Mouse (Mus musculus) megakaryocyte, adult 5-6 weeks (primary cell): Measurements from ENCODE around the gene Tmub2. TPM values are rescaled to one million over a fixed set of nuclear protein-coding genes. Genes with fewer than 3 reads are reported as not detected.

Experiments
- ATAC-seq: 2 replicates; pipeline ENCODE4 v1.8.0; 2016; ENCODE audit warnings: mild to moderate bottlenecking, inconsistent platforms; ENCODE audit not compliant: poor library complexity, severe bottlenecking
- total RNA-seq, 2 experiments: library from RNA; stranded (forward) in 1 of 2; stranded (reverse) in 1 of 2; fragments of 153-499, 151-499 nt in 1 of 2; fragments of 221-1000, 200-1000 nt in 1 of 2; gene quantifications; 2 replicates each; pipeline versions ENCODE4 v1.2.3 to v1.2.4; 2015 to 2017

Tmub2 gene
- total RNA-seq (2015) (20.8 and 22.0 TPM in 2 replicates), total RNA-seq (2017) (27.0 and 27.5 TPM in 2 replicates)

DNA sequence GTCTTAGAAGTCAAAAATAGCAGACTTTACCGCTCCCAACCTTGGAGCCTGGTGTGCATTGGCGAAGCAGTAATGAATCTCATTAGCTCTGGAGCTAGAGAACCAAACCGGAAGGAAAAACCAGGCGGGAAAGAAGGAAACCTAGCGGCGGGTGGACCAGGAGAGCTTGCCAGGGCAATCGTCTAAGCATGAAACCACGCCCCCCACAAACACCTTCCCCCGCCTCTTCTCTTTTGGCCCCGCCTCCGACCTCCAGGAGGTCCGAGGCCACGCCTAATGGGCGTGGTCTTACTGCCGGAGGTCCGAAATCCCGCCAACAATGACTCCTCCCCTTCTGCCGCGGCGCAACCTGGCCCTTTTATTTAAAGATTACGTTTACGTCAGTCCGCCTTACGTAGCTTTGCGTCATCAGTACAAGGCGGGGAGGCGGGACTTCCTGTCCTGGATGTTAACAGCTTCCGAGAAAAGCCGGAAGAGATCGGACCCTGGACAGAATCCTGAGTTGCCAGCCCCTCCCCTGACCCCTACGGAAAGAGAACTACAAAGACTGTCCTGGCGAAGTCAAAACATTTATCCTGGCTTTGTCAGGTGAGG is at the start of gene Tmub2:
Tmub2 (plus strand) TSS at position 431 of the 594 bp plus-strand sequence.
- peak; percentile 88 for ATAC-seq

DNA sequence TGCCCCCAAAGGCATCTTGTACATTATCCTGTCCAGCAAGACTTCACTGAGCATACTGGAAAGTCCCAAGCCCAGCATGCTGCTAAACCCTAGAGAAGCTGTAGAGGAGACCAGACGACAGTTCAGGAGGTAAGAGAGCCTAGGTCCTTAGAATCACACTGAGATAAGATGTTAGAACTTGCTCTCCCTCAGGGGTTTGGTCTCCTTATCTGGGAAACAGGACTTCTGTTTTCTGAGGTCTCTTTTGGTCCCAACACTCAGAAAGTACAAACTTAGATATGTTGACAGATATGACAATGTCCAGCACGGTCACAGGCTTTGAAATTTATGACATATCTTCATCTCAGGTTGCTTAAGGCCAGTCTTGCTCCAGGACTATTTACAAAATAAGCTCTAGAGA is 48.7 kb upstream of the Tmub2 start:
- 0 out of 2 replicates have a peak, but pooled peaks have one; percentile 21 for ATAC-seq

DNA sequence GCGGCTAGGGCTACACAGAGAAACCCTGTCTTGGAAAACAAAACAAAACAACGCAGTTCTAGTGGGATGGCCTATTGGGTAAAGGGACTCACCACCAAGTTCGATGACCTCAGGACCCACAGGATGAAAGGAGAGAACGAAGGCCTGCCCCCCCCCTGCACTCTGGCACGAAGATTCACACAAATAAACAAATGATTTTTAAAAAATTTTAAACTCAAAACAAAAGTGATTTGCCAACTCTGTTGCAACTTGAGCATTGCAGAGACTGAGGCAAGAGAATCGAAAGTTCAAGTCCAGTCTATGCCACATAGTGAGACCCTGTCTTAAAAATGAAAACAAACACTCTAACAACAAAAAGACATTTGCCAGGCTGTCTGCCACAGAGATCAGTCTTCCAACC is 44.1 kb upstream of the Tmub2 start:
- ATAC-seq: no peak

GRCm38 (mm10) chr11:102241246-102241645 is 43.5 kb upstream of the Tmub2 start:
- no peak for ATAC-seq

DNA sequence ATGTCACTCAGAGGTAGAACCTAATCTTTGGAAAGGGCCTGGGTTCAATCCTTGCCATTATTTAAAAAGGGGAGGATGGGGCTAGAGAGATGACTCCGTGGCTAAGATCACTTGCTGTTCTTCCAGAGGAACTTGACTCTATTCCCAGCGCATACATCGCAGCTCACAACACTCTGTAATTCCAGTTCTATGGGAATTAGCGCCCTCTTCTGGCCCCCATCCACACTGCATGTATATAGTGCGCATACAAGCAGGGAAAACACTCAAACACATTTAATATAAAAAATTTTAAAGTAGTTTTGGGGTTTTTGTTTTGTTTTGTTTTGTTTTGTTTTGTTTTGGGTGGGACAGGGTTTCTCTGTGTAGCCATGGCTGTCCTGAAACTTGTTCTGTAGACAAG is 42.9 kb upstream of the Tmub2 start:
- ATAC-seq: no peak

DNA sequence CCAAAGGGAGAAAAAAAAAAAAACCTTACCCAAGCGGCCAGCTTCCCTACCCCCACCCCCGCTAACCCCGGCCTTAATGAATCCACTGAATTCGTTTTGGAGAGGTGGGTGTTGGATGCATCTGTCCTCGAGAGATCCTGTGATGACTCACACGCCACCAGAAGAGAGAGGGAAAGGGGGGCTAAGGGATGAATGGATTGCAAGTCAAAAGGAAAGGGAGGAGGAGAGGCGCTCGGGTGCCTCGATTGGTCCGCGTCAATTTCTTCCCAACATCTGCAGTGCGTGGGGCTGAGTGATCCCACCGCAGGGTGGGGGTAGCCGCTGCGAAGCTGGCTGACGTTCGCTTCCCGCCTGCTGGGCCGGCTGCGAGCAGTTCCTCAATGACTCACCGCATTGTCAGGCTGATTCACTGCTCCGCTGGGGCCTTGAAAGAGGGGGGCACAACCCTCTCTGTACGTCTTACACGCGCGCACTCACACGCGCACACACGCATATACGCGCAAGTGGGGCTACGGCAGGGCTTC is 39.7 kb upstream of the Tmub2 start:
- ATAC-seq: peak; percentile 87

DNA sequence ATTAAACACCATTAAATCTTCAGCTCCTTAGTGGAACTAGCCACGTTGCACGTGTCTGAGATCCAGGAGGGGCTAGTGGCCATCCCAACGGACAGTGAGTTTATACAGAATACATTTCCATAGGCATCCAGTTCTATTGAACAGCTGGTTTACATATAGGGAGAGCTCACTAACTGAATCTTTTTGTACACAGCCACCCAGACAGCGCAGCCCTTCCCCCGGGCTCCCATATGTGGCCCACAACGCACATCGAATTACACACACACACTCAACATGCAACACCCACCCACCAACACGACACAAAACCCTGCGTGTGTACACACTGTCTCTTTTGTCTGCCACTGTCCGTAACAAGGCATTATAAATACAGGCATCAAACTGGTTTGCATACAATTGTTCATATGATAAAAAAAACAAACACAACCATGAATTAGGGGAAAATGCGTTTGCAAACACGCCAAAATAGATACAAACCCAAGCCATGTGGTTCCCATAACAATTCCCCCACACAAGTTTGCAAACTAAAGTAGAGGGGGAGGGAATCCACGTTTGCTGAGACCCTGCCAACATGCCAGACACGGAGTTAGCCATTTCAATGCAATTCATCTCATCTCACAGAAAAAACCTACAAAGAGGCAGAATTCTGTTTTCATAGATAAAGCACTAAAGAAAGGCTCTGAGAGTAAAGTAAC is 39.0 kb upstream of the Tmub2 start:
- no peak for ATAC-seq

- ATAC-seq: peak; percentile 28; the same call in 1 of the 2 replicates
Observed at GRCm38 (mm10) chr11:102246273-102246635, 38.5 kb upstream of the Tmub2 start.

DNA sequence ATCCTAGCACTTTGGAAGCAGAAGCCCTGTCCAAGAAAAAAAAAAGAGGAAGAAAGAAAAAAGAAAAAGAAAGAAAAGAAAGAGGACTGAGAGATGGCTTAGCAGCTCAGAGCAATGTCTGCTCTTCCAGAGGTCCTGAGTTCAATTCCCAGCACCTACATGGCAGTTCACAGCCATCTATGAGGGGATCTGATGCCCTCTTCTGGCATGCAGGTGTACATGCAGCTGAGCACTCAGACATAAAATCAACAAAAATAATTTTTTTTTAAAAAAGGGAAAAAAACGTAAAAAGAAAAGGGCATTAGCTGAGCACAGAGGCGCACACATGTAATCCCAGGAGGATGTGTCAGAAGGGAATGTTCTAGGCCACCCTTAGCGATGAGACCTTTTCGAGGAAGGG is 37.9 kb upstream of the Tmub2 start:
- ATAC-seq: no peak

DNA sequence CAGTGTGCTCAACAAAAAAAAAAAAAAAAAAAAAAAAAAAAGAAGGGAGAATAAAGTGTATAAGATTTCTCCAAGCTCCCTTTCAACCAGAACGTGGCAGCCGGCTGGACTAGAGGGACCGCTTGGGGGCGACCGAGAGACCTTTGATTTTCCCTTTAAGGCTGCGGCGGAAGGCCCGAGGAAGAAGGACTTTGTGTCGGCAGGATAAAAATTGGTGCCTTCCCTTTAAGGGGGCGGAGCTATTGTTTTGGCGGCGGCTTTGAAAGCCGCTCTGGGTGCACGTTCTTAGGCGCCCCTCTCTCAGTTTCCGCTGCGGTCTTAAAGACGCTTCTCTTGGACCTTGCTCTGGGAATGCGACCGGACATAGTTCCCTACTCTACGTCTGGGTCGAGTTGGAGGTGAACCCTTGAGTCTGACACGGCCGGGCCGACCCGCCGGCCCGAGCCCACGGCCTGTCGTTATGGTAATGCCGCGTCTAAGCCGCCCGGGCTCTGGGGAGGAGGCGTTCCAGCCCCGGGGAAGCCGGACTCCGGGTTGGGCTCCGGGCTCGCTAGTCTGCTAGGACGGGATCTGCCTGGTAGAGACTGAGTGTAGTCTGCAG is 36.0 kb upstream of the Tmub2 start, which contains the start of gene BC030867:
BC030867 (plus strand) TSS at position 253 of the 601 bp plus-strand sequence.
- ATAC-seq: peak; percentile 87

GRCm38 (mm10) chr11:102249351-102250090 is 35.2 kb upstream of the Tmub2 start:
- no peak for ATAC-seq

- ATAC-seq: no peak
Observed at GRCm38 (mm10) chr11:102257514-102257913, 27.2 kb upstream of the Tmub2 start.

DNA sequence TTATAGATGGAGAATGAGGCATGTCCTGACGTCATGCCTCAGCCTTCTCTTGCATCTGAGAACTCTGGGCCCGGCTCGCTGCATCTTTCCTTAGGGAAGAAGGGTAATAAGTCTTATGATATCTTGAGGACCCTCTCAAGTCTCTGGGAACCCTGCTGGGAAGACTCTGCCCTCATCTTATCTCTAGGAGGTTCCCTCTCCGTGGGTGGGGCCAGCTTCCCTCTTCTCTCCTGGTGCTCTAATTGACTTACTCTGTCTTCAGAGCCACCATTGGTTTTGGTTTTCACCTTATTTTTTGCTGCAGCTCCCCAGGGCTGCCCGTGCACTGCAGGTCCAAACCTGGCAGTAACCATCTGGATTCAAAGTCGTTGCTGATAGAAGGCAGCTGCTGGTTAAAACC is 26.6 kb upstream of the Tmub2 start:
- ATAC-seq: no peak

DNA sequence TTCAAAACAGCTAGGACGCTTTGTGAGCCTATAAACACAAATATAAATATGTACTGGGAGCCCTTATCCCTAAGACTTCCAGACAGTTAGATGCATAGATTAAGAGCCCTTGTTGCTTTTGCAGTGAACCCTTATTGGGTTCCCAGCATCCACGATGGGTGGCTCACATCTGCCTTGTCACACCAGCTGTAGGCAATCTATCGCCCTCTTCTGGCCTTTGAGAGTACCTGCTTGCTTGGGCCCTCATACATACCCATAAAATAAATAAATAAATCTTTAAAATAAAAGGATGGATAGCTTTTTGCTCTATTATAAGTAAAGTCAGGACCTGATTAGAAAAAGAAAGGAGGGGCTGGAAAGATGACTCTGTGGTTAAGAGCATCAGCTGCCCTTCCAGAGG is 26.2 kb upstream of the Tmub2 start:
- no peak for ATAC-seq

DNA sequence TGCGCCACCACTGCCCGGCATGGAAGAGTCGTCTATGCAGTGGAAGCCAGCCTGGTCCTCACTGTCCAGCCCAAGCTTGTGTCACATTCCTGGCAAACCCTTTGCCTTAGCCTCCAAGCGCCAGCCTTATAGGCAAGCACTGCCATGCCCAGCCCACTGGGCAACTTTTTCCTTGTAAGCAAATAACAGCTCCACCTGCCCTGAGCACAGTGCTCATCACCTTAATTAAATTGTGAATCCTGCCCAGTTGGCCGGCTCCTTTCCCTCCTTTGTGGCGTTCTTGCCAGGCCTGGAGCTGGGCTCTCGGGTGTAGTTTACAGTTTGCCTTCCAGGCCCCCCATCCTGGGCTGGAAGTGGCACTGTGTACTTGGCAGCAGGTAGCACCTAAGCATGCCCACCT is 21.5 kb upstream of the Tmub2 start:
- no peak for ATAC-seq

GRCm38 (mm10) chr11:102265816-102266215 is 18.9 kb upstream of the Tmub2 start:
- no peak for ATAC-seq

DNA sequence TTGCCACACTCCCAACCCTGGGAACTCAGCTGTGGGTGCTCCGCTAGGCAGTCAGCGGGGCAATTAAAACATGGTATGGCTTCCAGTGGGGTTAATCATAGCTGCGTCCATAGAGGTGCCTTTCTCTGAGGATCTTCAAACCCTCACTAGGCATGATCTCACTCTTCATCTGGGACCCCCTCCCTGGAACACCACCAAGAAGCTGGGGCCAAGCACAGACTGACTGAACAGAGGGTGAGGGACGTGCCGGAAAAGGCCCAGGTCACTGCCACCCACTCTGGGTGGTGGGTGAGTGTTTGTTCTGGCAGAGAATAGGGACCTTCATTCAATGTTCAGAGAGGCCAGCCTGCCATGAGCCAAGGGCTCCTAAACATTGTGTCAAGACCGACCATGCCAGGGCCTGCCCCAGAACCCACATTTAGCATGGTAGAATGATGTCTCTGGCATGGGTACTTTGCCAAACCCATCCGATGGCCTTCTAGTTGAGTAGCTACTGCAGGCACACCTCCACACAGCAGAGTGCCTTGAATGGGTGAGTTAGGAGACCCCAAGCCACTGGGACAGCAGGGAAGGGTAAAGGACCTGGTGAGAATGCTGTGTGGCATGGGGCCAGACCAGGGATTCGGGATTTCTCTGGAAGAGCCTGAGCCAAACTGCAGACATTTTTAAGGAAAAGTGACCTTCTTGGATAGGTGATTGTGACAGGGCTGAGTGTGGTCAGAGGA is 17.9 kb upstream of the Tmub2 start:
- ATAC-seq: no peak

- peak; percentile 87 for ATAC-seq
Observed at GRCm38 (mm10) chr11:102267480-102267879, 17.3 kb upstream of the Tmub2 start.

DNA sequence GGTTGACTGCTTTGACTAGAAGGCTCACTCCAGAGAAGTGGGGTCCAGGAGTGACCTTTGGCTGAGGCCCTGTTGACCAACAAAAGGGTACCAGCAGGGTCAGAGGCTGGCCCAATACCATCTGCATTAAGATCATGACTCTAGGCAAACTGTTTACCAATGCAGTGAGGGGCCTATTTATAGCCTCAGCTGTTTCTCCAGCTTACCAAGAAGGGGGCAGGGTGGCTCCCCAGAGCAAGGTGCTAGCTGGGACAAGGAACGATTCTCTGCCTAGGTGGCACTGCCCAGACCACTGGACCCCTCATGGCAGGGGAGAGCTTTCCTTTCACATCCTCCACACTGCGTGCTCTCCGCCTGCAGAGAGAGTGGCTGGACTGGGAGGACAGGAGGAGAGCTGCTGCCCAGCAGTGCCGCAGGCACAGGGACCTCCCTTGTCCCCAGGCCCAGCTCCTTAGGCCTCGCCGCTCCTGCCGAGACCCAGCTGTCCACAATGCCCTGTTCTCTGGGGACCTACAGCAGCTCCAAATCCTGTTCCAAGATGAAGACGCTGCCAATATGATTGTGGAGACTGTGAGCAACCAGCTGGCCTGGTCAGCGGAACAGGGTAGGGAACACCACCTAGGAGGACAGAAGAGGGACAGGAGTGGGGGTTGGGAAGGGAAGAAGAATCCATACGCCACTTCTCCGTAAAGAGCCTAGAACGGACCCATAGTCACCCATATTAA is 16.0 kb upstream of the Tmub2 start, which contains the start of gene Asb16:
Asb16 (plus strand) TSS at position 224 of the 725 bp plus-strand sequence.
- no peak for ATAC-seq

DNA sequence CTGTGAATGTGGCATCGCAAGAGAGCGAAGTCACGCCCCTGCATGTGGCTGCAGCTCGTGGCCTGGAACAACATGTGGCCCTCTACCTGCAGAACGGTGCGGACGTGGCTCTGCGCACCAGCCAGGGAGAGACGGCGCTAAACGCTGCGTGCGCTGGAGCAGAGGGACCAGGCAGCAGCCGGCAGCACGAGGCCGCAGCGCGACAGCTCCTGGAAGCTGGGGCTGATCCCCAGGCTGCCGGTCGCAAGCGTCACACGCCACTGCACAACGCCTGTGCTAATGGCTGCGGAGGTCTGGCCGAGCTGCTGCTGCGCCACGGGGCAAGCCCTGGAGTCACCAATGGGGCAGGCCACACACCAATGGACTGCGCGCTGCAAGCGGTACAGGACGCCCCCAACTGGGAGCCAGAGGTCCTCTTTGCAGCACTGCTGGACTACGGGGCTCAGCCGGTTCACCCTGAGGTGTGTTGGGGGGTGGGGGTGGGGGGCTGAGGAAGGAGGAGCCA is 8.3 kb upstream of the Tmub2 start:
- peak; percentile 51 for ATAC-seq
